Mouse (Mus musculus): ENCODE measurements around the gene Rell1. TPM values are rescaled to one million over a fixed set of nuclear protein-coding genes. Genes with fewer than 3 reads are reported as not detected.

The Rell1 gene
- total RNA-seq, 2 experiments from 2014 or later = 9.0 to 13.5 TPM

DNA sequence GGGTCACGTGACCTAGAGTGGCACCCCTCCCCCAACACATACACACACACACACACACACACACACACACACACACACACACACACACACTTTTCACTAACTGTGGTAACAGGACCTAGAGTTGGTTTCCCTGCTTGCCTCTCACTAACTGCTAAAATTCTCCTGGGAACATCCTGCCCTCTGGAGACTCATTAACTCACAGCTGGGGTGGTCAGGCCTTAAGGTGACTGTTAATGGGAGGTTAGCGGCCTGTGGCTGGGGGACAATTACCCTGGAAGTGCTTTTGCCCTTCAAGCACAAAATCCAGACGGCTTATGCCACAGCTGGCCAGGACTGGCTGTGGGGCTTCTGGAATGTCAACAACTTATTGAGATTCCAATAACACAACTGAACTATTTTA is 101.3 kb downstream of the Rell1 start:
- Histone ChIP-seq H3K4me3 (no peak overlapping the region), H3K27ac (no peak overlapping the region)
- no peak for TF ChIP-seq CTCF (conservative IDR thresholded peaks at IDR 0.05)
- DNase-seq (ENCODE audit: low spot score in 2 of 2) = no peak

DNA sequence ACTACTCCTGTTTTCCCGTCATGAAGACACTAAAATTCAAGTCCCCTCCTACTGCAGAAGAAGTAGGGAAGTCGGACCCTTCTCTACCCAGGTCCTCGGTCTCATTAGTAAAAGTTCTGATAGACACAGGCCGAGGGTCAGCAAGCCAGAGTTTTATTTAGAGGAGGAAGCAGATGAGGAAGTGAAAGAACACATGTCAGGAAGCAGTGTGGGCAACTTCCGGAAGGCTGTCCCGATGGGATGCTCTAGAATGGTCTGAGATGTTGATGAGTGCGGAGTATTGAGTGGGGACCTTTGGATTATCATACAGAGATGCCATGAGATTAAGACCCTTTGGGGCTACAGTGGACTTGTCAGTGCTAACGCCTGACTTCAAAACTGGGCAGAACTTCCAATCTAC is 109.8 kb downstream of the Rell1 start:
- Histone ChIP-seq H3K4me3 (no peak overlapping the region), H3K27ac (no peak overlapping the region)
- TF ChIP-seq CTCF (conservative IDR thresholded peaks at IDR 0.05) = no peak
- DNase-seq (ENCODE audit: low spot score in 2 of 2) = no peak

Other genes starting within 250 kb of the Rell1 start
- 1 to 10 TPM; 2.9 to 4.0 TPM for gene 0610040J01Rik, start 156.5 kb downstream of the Rell1 start, total RNA-seq (2021)
- gene Pgm2, start 124.1 kb upstream of the Rell1 start, total RNA-seq (2021) = 10 to 100 TPM; 10.6 to 11.7 TPM
- gene Tbc1d1, start 187.4 kb upstream of the Rell1 start, total RNA-seq (2021) = 10 to 100 TPM; 26.6 to 33.2 TPM